Mouse (Mus musculus): ENCODE data around the gene Hrk. TPM values are rescaled to one million over a fixed set of nuclear protein-coding genes. Genes with fewer than 3 reads are reported as not detected.

The Hrk gene
- polyA plus RNA-seq, 1 experiment = 0.02 TPM

DNA sequence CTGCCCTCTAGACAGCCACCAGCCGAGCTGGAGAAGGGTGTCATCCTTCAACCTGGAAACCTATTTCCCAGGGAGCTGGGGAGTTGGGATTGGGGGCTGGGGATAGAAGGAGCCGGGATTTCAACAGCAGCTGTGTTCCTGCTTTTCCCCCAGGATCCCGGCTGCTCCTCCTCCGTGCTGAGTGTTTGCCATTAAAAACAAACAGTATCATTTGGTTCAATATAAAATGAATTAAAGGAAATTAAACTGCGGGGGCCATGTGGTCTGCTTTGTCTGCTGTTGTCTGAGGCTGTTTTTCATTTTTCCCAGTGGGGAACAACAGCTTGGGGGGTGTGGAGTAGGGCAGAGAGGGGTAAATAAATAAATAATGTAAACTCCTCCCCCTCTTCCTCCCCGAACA is 53.0 kb downstream of the Hrk start:
- no peak overlapping the region for H3K4me2 ChIP-seq (ENCODE audit: low read depth)
- H3K36me3 ChIP-seq (ENCODE audit: control insufficient read depth, insufficient read depth) = no peaks in the 10 kb centered on the region
- no peaks in the 10 kb centered on the region for H3K27me3 ChIP-seq (ENCODE audit: control insufficient read depth, insufficient read depth, insufficient read length)
- no peak overlapping the region for H3ac ChIP-seq (ENCODE audit: control insufficient read depth, insufficient read length)
- H3K79me2 ChIP-seq (ENCODE audit: control insufficient read depth, insufficient read depth) = no peaks in the 10 kb centered on the region
- H3K4me3 ChIP-seq = no peak overlapping the region
- no peak for TF ChIP-seq TCF3 (IDR thresholded peaks at IDR 0.05; ENCODE audit: insufficient read length, low read depth)
- TF ChIP-seq E2F4 (IDR thresholded peaks at IDR 0.05; ENCODE audit: insufficient read depth) = no peak
- no peak for TF ChIP-seq POLR2A (IDR thresholded peaks at IDR 0.05; ENCODE audit: insufficient read length, low read depth)
- no peak for TF ChIP-seq REST (IDR thresholded peaks at IDR 0.05; ENCODE audit: insufficient read depth, insufficient read length)
- TF ChIP-seq TCF12 (IDR thresholded peaks at IDR 0.05; ENCODE audit: insufficient read depth, poor library complexity, severe bottlenecking) = no peak

DNA sequence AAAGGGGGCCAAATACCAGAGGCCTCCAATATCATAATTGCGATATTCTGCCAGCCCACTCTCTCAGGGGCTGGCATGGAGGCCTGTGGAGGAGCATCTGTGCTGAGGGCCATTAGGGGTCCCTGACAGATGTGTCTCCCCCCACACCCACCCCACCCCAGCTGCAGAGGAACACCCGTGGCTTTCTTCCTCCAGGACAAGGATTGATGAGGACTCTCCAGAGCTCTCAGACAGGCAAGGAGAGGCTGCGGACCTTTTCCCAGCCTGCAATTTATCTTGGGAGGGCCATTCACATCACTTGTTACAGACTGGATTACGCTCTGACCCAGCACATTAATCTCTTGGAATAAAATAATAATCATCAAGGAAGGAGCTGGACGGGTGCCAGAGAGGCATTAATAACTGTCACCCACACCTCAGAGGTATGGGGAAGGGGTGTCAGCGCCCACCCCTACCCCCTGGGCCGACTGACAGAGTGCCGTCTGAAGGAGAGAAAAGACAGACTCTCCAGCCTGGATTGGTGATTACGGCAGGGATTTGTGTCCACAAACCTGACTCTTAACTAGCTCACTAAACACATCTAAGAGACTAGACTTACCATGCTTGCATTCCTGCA is 58.8 kb downstream of the Hrk start:
- Histone ChIP-seq H3K4me3 (no peak overlapping the region), H3K27me3 (ENCODE audit: control insufficient read depth, insufficient read depth, insufficient read length) (no peaks in the 10 kb centered on the region), H3K79me2 (ENCODE audit: control insufficient read depth, insufficient read depth) (no peaks in the 10 kb centered on the region), H3ac (ENCODE audit: control insufficient read depth, insufficient read length) (no peak overlapping the region), H3K36me3 (ENCODE audit: control insufficient read depth, insufficient read depth) (no peaks in the 10 kb centered on the region), H3K4me2 (ENCODE audit: low read depth) (no peak overlapping the region)
- TF ChIP-seq SRF (IDR thresholded peaks at IDR 0.05; ENCODE audit: control insufficient read depth, insufficient read length, low read depth) (no peak), REST (IDR thresholded peaks at IDR 0.05; ENCODE audit: insufficient read depth, insufficient read length) (no peak), TCF12 (IDR thresholded peaks at IDR 0.05; ENCODE audit: insufficient read depth, poor library complexity, severe bottlenecking) (no peak), E2F4 (IDR thresholded peaks at IDR 0.05; ENCODE audit: insufficient read depth) (no peak), CEBPB (IDR thresholded peaks at IDR 0.05; ENCODE audit: insufficient read depth, poor library complexity, severe bottlenecking) (no peak), TCF3 (IDR thresholded peaks at IDR 0.05; ENCODE audit: insufficient read length, low read depth) (no peak), POLR2A (IDR thresholded peaks at IDR 0.05; ENCODE audit: insufficient read length, low read depth) (no peak), MAX (IDR thresholded peaks at IDR 0.05; ENCODE audit: low read depth) (no peak)

DNA sequence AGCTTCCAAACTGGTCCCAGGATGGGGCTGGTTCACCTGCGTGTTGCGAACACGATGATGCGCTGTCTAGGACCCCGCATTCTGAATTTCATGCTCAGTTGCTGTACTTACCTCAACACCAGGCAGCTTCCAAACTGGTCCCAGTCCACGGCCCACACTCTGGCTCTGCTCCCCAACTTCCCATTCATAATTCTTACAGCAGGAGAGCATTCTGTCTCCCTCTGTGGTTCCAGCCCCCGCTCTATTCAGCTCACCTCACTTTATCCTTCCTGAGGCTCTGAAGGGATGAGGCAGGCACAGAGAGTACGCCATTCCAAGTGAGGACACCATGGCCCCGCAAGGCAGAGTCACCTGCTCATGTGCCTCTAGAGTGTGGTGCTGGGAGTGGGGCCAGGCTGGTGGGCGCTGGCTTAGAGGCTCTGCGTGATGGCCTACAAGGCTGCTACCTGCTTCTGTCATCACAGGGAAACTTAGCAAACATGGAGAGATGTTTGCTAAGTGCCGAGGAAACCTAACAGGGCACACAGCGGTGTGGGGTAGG is 65.7 kb downstream of the Hrk start:
- H3K36me3 ChIP-seq (ENCODE audit: control insufficient read depth, insufficient read depth) = no peaks in the 10 kb centered on the region
- TF ChIP-seq POLR2A (IDR thresholded peaks at IDR 0.05; ENCODE audit: insufficient read length, low read depth) (no peak), TCF3 (IDR thresholded peaks at IDR 0.05; ENCODE audit: insufficient read length, low read depth) (no peak), POLR2AphosphoS2 (IDR thresholded peaks at IDR 0.05; ENCODE audit: insufficient read length, low read depth) (no peak), CEBPB (IDR thresholded peaks at IDR 0.05; ENCODE audit: insufficient read depth, poor library complexity, severe bottlenecking) (no peak), REST (IDR thresholded peaks at IDR 0.05; ENCODE audit: insufficient read depth, insufficient read length) (no peak), E2F4 (IDR thresholded peaks at IDR 0.05; ENCODE audit: insufficient read depth) (no peak), TCF12 (IDR thresholded peaks at IDR 0.05; ENCODE audit: insufficient read depth, poor library complexity, severe bottlenecking) (no peak), MYOD1 (IDR thresholded peaks at IDR 0.05; ENCODE audit: control insufficient read depth in 1 of 3, insufficient read length in 2 of 3, low read depth in 2 of 3) (no peak), SRF (IDR thresholded peaks at IDR 0.05; ENCODE audit: control insufficient read depth, insufficient read length, low read depth) (no peak), MYOG (IDR thresholded peaks at IDR 0.05; ENCODE audit: control insufficient read depth in 1 of 3, insufficient read depth in 1 of 3, insufficient read length in 2 of 3, low read depth in 2 of 3) (no peak), MAX (IDR thresholded peaks at IDR 0.05; ENCODE audit: low read depth) (no peak), USF1 (IDR thresholded peaks at IDR 0.05; ENCODE audit: low read depth) (no peak)

DNA sequence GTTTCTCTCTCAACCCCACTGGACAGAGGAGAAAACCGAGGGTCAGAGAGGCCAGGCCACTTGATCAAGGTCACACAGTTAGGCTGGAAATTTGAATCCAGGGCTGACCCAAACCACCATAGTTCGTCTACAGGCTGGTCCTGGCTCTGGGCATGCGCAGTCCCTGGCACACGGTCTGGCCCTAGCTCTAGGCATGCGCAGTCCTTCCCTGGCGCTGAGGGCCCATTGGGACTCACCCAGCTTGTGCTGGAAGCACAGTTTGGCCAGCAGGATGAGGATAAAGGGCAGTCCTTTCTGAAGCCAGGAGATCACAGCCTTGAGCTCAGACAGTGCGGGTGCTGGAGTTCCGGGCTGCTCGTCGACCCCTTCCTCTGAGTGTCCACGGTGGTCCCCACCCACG is 72.4 kb downstream of the Hrk start:
- Histone ChIP-seq H3K4me3 (no peak overlapping the region), H3K4me2 (ENCODE audit: low read depth) (no peak overlapping the region), H3ac (ENCODE audit: control insufficient read depth, insufficient read length) (no peak overlapping the region), H3K79me2 (ENCODE audit: control insufficient read depth, insufficient read depth) (no peaks in the 10 kb centered on the region), H3K36me3 (ENCODE audit: control insufficient read depth, insufficient read depth) (no peaks in the 10 kb centered on the region), H3K27me3 (ENCODE audit: control insufficient read depth, insufficient read depth, insufficient read length) (no peaks in the 10 kb centered on the region)
- TF ChIP-seq MYOG (IDR thresholded peaks at IDR 0.05; ENCODE audit: control insufficient read depth in 1 of 3, insufficient read depth in 1 of 3, insufficient read length in 2 of 3, low read depth in 2 of 3) = no peak
- no peak for TF ChIP-seq CEBPB (IDR thresholded peaks at IDR 0.05; ENCODE audit: insufficient read depth, poor library complexity, severe bottlenecking)
- TF ChIP-seq POLR2AphosphoS2 (IDR thresholded peaks at IDR 0.05; ENCODE audit: insufficient read length, low read depth) = no peak

More for the DNA sequence above, 65.7 kb downstream of the Hrk start:
- Histone ChIP-seq H3K4me2 (ENCODE audit: low read depth) (no peak overlapping the region), H3K4me3 (no peak overlapping the region), H3ac (ENCODE audit: control insufficient read depth, insufficient read length) (no peak overlapping the region), H3K27me3 (ENCODE audit: control insufficient read depth, insufficient read depth, insufficient read length) (no peaks in the 10 kb centered on the region), H3K79me2 (ENCODE audit: control insufficient read depth, insufficient read depth) (no peaks in the 10 kb centered on the region)

Other genes with a start within 250 kb of the Hrk start
- 9.9 TPM for gene Fbxo21, start 187.9 kb upstream of the Hrk start, polyA plus RNA-seq (2012; fragmentation: generic; extraction: Trizol)
- 3.1 TPM for gene Tesc, start 136.9 kb upstream of the Hrk start, polyA plus RNA-seq (2012; fragmentation: generic; extraction: Trizol)
- gene Fbxw8, start 9.2 kb upstream of the Hrk start, polyA plus RNA-seq (2012; fragmentation: generic; extraction: Trizol) = 65.5 TPM
- 2.1 TPM for gene Rnft2, start 80.5 kb downstream of the Hrk start, polyA plus RNA-seq (2012; fragmentation: generic; extraction: Trizol)
- 5.7 TPM for gene 2410131K14Rik, start 80.6 kb downstream of the Hrk start, polyA plus RNA-seq (2012; fragmentation: generic; extraction: Trizol)